Mouse (Mus musculus) liver, postnatal 0 days (tissue): Measurements from ENCODE around the gene Vmn1r8.

Source experiments
- CTCF ChIP-seq: sonication (generic); IDR thresholded peaks from 2 replicates; pipeline ENCODE4 v1.5.1; 2016; ENCODE audit warnings: antibody characterized with exemption, low read depth
- EP300 ChIP-seq: IDR thresholded peaks from 2 replicates; pipeline ENCODE4 v1.6.1; 2016; ENCODE audit warnings: antibody characterized with exemption, low read depth, mild to moderate bottlenecking

GRCm38 (mm10) chr6:57031984-57032383 lies at the start of gene Vmn1r8:
- TF ChIP-seq CTCF: no peak
- TF ChIP-seq EP300: no peak
